18 mouse cellular contexts compared by ENCODE assay signal in genomic region chr6:18748859-18749258, GRCm38 (mm10).
DNase-seq lines count a peak whose midpoint lies in the region; ATAC-seq lines count a peak whose summit lies in the region.
"Had no signal": no experiment of that assay in that cellular context is flagged by ENCODE, and none has a peak within 500 bp of the region (broad histone marks: within the 10 kb centered on the region; RNA-seq: fewer than 3 reads in every experiment).

No protein-coding gene starts in this region.

- ATAC-seq in neural tube, embryonic 11.5 days (ENCODE audit: insufficient read depth, low FRiP score, low TSS enrichment), result no peak
- no peak for ATAC-seq in neural tube, embryonic 15.5 days (ENCODE audit: low FRiP score)
- ATAC-seq in hindbrain, embryonic 12.5 days (ENCODE audit: low FRiP score), result no peak
- ATAC-seq: intestine, embryonic 16.5 days; liver, embryonic 12.5 days had no signal

- H3K4me1 ChIP-seq in neural tube, embryonic 11.5 days (ENCODE audit: control insufficient read depth, insufficient read depth, low read length), result no peaks in the 10 kb centered on the region
- H3K4me1 ChIP-seq in neural tube, embryonic 15.5 days, result no peaks in the 10 kb centered on the region
- no peaks in the 10 kb centered on the region for H3K4me1 ChIP-seq in hindbrain, embryonic 12.5 days
- H3K4me1 ChIP-seq: liver, embryonic 12.5 days had no signal

- 55% methylated on average over 2 of the region's 2 CpGs for WGBS in neural tube, embryonic 11.5 days
- 76% methylated on average over 2 of the region's 2 CpGs for WGBS in neural tube, embryonic 15.5 days
- 52% methylated on average over 2 of the region's 2 CpGs for WGBS in hindbrain, embryonic 12.5 days

- no peak overlapping the region for H3K4me3 ChIP-seq in neural tube, embryonic 11.5 days (ENCODE audit: low read depth, low read length)
- H3K4me3 ChIP-seq in neural tube, embryonic 15.5 days (replicated peaks), result no peak overlapping the region
- H3K4me3 ChIP-seq in hindbrain, embryonic 12.5 days, result no peak overlapping the region
- H3K4me3 ChIP-seq: liver, embryonic 12.5 days; myocyte had no signal

- H3K4me2 ChIP-seq in neural tube, embryonic 11.5 days (ENCODE audit: low read depth), result no peak overlapping the region
- no peak overlapping the region for H3K4me2 ChIP-seq in neural tube, embryonic 15.5 days
- H3K4me2 ChIP-seq in hindbrain, embryonic 12.5 days (replicated peaks), result no peak overlapping the region
- H3K4me2 ChIP-seq: heart, embryonic 11.5 days; liver, embryonic 12.5 days; midbrain, embryonic 11.5 days had no signal

- H3K36me3 ChIP-seq in neural tube, embryonic 11.5 days (ENCODE audit: control insufficient read depth, insufficient read depth, low read length), result no peaks in the 10 kb centered on the region
- H3K36me3 ChIP-seq in neural tube, embryonic 15.5 days, result no peaks in the 10 kb centered on the region
- no peaks in the 10 kb centered on the region for H3K36me3 ChIP-seq in hindbrain, embryonic 12.5 days
- H3K36me3 ChIP-seq: liver, embryonic 12.5 days had no signal

- DNase-seq in embryo, embryonic 11 days, result peak; percentile 20
- no peak for DNase-seq in embryo, embryonic 9.5 days (ENCODE audit: extremely low spot score)
- DNase-seq in neural tube, embryonic 11.5 days (ENCODE audit: low spot score), result peak; percentile 23
- peak; percentile 36 to 87 for DNase-seq in left cerebral cortex, postnatal 25 days (ENCODE audit: low spot score in 2 of 2)
- DNase-seq in right cerebral cortex, postnatal 36 days (ENCODE audit: low spot score in 2 of 2), result peak; percentile 18 to 52
- no peak for DNase-seq in urinary bladder, postnatal 36 days (ENCODE audit: low spot score in 2 of 2)
- DNase-seq: adrenal gland, adult 8-10 months; heart, postnatal 4 days; kidney, postnatal 25 days; lung, postnatal 10 days; thymus, adult 2 months had no signal

- no peak overlapping the region for H3K9ac ChIP-seq in neural tube, embryonic 11.5 days (ENCODE audit: low read length)
- no peak overlapping the region for H3K9ac ChIP-seq in neural tube, embryonic 15.5 days (replicated peaks)
- H3K9ac ChIP-seq in hindbrain, embryonic 12.5 days, result no peak overlapping the region
- H3K9ac ChIP-seq: liver, embryonic 12.5 days had no signal

- no peaks in the 10 kb centered on the region for H3K9me3 ChIP-seq in neural tube, embryonic 11.5 days (ENCODE audit: control insufficient read depth, low read length)
- no peaks in the 10 kb centered on the region for H3K9me3 ChIP-seq in neural tube, embryonic 15.5 days (replicated peaks)
- H3K9me3 ChIP-seq in hindbrain, embryonic 12.5 days (replicated peaks), result no peaks in the 10 kb centered on the region
- H3K9me3 ChIP-seq: liver, embryonic 12.5 days had no signal

- H3K27me3 ChIP-seq in neural tube, embryonic 11.5 days (ENCODE audit: control insufficient read depth, insufficient read depth, low read length), result no peaks in the 10 kb centered on the region
- H3K27me3 ChIP-seq in neural tube, embryonic 15.5 days (replicated peaks), result no peaks in the 10 kb centered on the region
- no peaks in the 10 kb centered on the region for H3K27me3 ChIP-seq in hindbrain, embryonic 12.5 days
- H3K27me3 ChIP-seq: liver, embryonic 12.5 days had no signal

- H3K27ac ChIP-seq in neural tube, embryonic 11.5 days (ENCODE audit: low read depth, low read length), result no peak overlapping the region
- no peak overlapping the region for H3K27ac ChIP-seq in neural tube, embryonic 15.5 days (replicated peaks)
- H3K27ac ChIP-seq in hindbrain, embryonic 12.5 days, result no peak overlapping the region
- H3K27ac ChIP-seq: liver, embryonic 12.5 days had no signal

- intact Hi-C loops in left cerebral cortex, postnatal 25 days (cut with DNase I), result loop anchor here (5.0 kb wide), 1 partner anchor 112 kb away; no protein-coding TSS in a partner anchor

Comparison
In these comparisons a context has a peak if more than half of its experiments do, and no peak if none do; other contexts are left out.
1. DNase-seq: peak in embryo, embryonic 11 days (single experiment), neural tube, embryonic 11.5 days (single experiment), left cerebral cortex, postnatal 25 days (2 of 2) and right cerebral cortex, postnatal 36 days (2 of 2); none in embryo, embryonic 9.5 days (single experiment) and urinary bladder, postnatal 36 days (0 of 2).